Comparison of ENCODE assay signal across 18 mouse cellular contexts in the genomic region with DNA sequence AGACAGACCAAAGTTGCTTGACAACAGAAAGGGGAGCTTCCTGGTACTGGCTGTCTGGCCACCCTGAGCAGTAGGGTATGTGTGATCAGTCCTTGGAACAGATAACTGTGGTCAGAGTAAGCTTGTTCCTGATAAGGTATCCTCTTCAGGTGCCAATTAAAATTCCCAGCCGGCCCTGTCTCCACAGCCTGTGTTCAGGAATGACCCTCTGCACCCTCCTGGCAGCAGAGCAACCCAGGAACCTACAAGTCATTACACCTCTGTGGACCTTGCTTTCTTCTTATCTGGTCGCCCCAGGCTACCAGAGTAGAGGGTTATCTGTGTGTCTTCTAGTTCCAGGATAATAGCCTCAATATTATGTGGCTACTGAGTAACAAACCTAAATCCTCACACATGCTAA. TPM values are rescaled to one million over a fixed set of nuclear protein-coding genes. Genes with fewer than 3 reads are reported as not detected.
DNase-seq lines count a peak whose midpoint lies in the region; ATAC-seq and TF ChIP-seq lines count a peak whose summit lies in the region.
"Had no signal": no experiment of that assay in that cellular context is flagged by ENCODE, and none has a peak within 500 bp of the region (broad histone marks: within the 10 kb centered on the region; RNA-seq: fewer than 3 reads in every experiment).

No protein-coding gene starts in this region.

- DNase-seq in kidney, adult 9 months, result peak; percentile 51
- no peak for DNase-seq in kidney, postnatal 4 days
- peak; percentile 31 for DNase-seq in c-Kit-positive CD71-positive TER-119-positive erythroid progenitor cells, embryonic 14.5 days (ENCODE audit: low spot score)
- no peak for DNase-seq in liver, embryonic 11.5 days (ENCODE audit: low spot score)
- no peak for DNase-seq in liver, postnatal 0 days
- no peak for DNase-seq in cerebellum, adult 2 months
- DNase-seq in embryo, embryonic 10.5 days (ENCODE audit: low spot score), result no peak
- no peak for DNase-seq in forebrain, postnatal 0 days
- DNase-seq: adrenal gland, adult 2 months; cerebellum, adult 9-10 months; lung, postnatal 4 days had no signal

- TF ChIP-seq POLR2A in cerebellum, adult 2 months (IDR thresholded peaks at IDR 0.05; ENCODE audit: borderline replicate concordance, insufficient read depth, low read length), result no peak

- ATAC-seq in liver, embryonic 11.5 days (replicated peaks; ENCODE audit: low FRiP score), result peak; percentile 81
- ATAC-seq in liver, postnatal 0 days, result 0 out of 2 replicates have a peak, but pooled peaks have one; percentile 29
- ATAC-seq in forebrain, postnatal 0 days, result no peak
- ATAC-seq: Patski had no signal

- no peak overlapping the region for H3K4me2 ChIP-seq in liver, embryonic 11.5 days
- H3K4me2 ChIP-seq in liver, postnatal 0 days (ENCODE audit: low read depth, low read length), result no peak overlapping the region
- no peak overlapping the region for H3K4me2 ChIP-seq in forebrain, postnatal 0 days (ENCODE audit: low read depth)
- H3K4me2 ChIP-seq: hindbrain, embryonic 12.5 days; kidney, embryonic 15.5 days had no signal

- TF ChIP-seq EP300 in liver, postnatal 0 days (IDR thresholded peaks at IDR 0.05; ENCODE audit: low read depth), result no peak

- no peaks in the 10 kb centered on the region for H3K27me3 ChIP-seq in liver, embryonic 11.5 days (replicated peaks; ENCODE audit: control insufficient read depth, insufficient read depth, low read length)
- H3K27me3 ChIP-seq in liver, postnatal 0 days (ENCODE audit: insufficient read depth, low read length), result no peaks in the 10 kb centered on the region
- no peaks in the 10 kb centered on the region for H3K27me3 ChIP-seq in cerebellum, adult 2 months (ENCODE audit: control insufficient read depth, insufficient read depth, low read length)
- H3K27me3 ChIP-seq in forebrain, postnatal 0 days (ENCODE audit: insufficient read depth, low read length), result no peaks in the 10 kb centered on the region
- H3K27me3 ChIP-seq: hindbrain, embryonic 12.5 days; kidney, embryonic 15.5 days; Patski had no signal

- H3K4me3 ChIP-seq in liver, embryonic 11.5 days (ENCODE audit: low read depth, low read length), result no peak overlapping the region
- H3K4me3 ChIP-seq in liver, postnatal 0 days (ENCODE audit: low read depth, low read length), result no peak overlapping the region
- H3K4me3 ChIP-seq in cerebellum, adult 2 months (replicated peaks; ENCODE audit: insufficient read depth, low read depth, low read length), result no peak overlapping the region
- no peak overlapping the region for H3K4me3 ChIP-seq in forebrain, postnatal 0 days (ENCODE audit: low read depth, low read length)
- H3K4me3 ChIP-seq: embryonic facial prominence, embryonic 10.5 days; heart, embryonic 10.5 days; hindbrain, embryonic 12.5 days; kidney, embryonic 15.5 days; left cerebral cortex, adult 2 months; midbrain, embryonic 10.5 days had no signal

- no peak for TF ChIP-seq CTCF in liver, postnatal 0 days (IDR thresholded peaks at IDR 0.05; ENCODE audit: low read depth)
- no peak for TF ChIP-seq CTCF in cerebellum, adult 2 months (IDR thresholded peaks at IDR 0.05; ENCODE audit: borderline replicate concordance, insufficient read depth, low read depth, low read length)
- TF ChIP-seq CTCF in forebrain, postnatal 0 days (IDR thresholded peaks at IDR 0.05; ENCODE audit: low read depth), result no peak

- peaks cover 9% of the 10 kb centered on the region; the same call in 1 of the 2 replicates for H3K36me3 ChIP-seq in liver, embryonic 11.5 days (ENCODE audit: control insufficient read depth, insufficient read depth, low read length)
- H3K36me3 ChIP-seq in liver, postnatal 0 days (replicated peaks; ENCODE audit: insufficient read depth, low read length), result peaks cover 41% of the 10 kb centered on the region
- H3K36me3 ChIP-seq in forebrain, postnatal 0 days (ENCODE audit: insufficient read depth), result peaks cover 75% of the 10 kb centered on the region

- no peak overlapping the region for H3K27ac ChIP-seq in liver, embryonic 11.5 days (ENCODE audit: low read depth, low read length)
- no peak overlapping the region for H3K27ac ChIP-seq in liver, postnatal 0 days (ENCODE audit: low read depth)
- no peak overlapping the region for H3K27ac ChIP-seq in cerebellum, adult 2 months (ENCODE audit: insufficient read depth, low read length)
- H3K27ac ChIP-seq in forebrain, postnatal 0 days (ENCODE audit: low read depth, low read length), result no peak overlapping the region
- H3K27ac ChIP-seq: embryonic facial prominence, embryonic 10.5 days; heart, embryonic 10.5 days; hindbrain, embryonic 12.5 days; kidney, embryonic 15.5 days; left cerebral cortex, adult 2 months; midbrain, embryonic 10.5 days had no signal

- peaks cover 5% of the 10 kb centered on the region; the same call in 1 of the 2 replicates for H3K4me1 ChIP-seq in liver, embryonic 11.5 days (replicated peaks; ENCODE audit: control insufficient read depth, insufficient read depth, low read length)
- peaks cover 8% of the 10 kb centered on the region; the same call in 1 of the 2 replicates for H3K4me1 ChIP-seq in liver, postnatal 0 days (ENCODE audit: insufficient read depth)
- H3K4me1 ChIP-seq in cerebellum, adult 2 months (ENCODE audit: control insufficient read depth, insufficient read depth, low read length), result peaks cover 14% of the 10 kb centered on the region
- H3K4me1 ChIP-seq in forebrain, postnatal 0 days (ENCODE audit: insufficient read depth), result no peaks in the 10 kb centered on the region
- H3K4me1 ChIP-seq: embryonic facial prominence, embryonic 10.5 days; hindbrain, embryonic 12.5 days; kidney, embryonic 15.5 days; midbrain, embryonic 10.5 days had no signal

- WGBS in liver, embryonic 11.5 days, result 39% methylated on average over 2 of the region's 2 CpGs
- WGBS in liver, postnatal 0 days (ENCODE audit: insufficient replicate concordance), result 48% methylated on average over 2 of the region's 2 CpGs
- WGBS in cerebellum, adult 2 months, result 88% methylated on average over 2 of the region's 2 CpGs
- 83% methylated on average over 2 of the region's 2 CpGs for WGBS in forebrain, postnatal 0 days

- no peaks in the 10 kb centered on the region for H3K9me3 ChIP-seq in liver, embryonic 11.5 days (ENCODE audit: control insufficient read depth, low read length)
- H3K9me3 ChIP-seq in liver, postnatal 0 days (ENCODE audit: low read length), result no peaks in the 10 kb centered on the region
- H3K9me3 ChIP-seq in forebrain, postnatal 0 days (ENCODE audit: low read length), result no peaks in the 10 kb centered on the region
- H3K9me3 ChIP-seq: embryonic facial prominence, embryonic 10.5 days; heart, embryonic 10.5 days; hindbrain, embryonic 12.5 days; kidney, embryonic 15.5 days; midbrain, embryonic 10.5 days had no signal

- H3K9ac ChIP-seq in liver, embryonic 11.5 days (ENCODE audit: low read depth, low read length), result no peak overlapping the region
- H3K9ac ChIP-seq in liver, postnatal 0 days (replicated peaks), result no peak overlapping the region
- H3K9ac ChIP-seq in forebrain, postnatal 0 days, result no peak overlapping the region
- H3K9ac ChIP-seq: hindbrain, embryonic 12.5 days; kidney, embryonic 15.5 days had no signal

RNA-seq across cellular contexts. Expression of gene Tfcp2l1, which starts 32.4 kb away (rescaled TPM):
- polyA plus RNA-seq in liver, embryonic 11.5 days (2014; fragmentation: Nextera tagmentation; extraction: Ambion mirVana), result 0.40 and 0.60 TPM in 2 replicates
- 0.62 and 0.96 TPM in 2 replicates for polyA plus RNA-seq in liver, postnatal 0 days (2015; fragmentation: Nextera tagmentation; extraction: Ambion mirVana)
- polyA plus RNA-seq in cerebellum, adult 2 months (2012; rRNA removed), result 0.08 and 0.19 TPM in 2 replicates
- total RNA-seq in forebrain, postnatal 0 days (2014; rRNA removed), result 2.0 and 7.7 TPM in 2 replicates
- polyA plus RNA-seq in forebrain, postnatal 0 days (2015; fragmentation: Nextera tagmentation; extraction: Ambion mirVana), result 0.75 and 0.79 TPM in 2 replicates

Comparison
In these comparisons a context has a peak if more than half of its experiments do, and no peak if none do; other contexts are left out.
1. DNase-seq: peak in kidney, adult 9 months (single experiment) and c-Kit-positive CD71-positive TER-119-positive erythroid progenitor cells, embryonic 14.5 days (single experiment); none in kidney, postnatal 4 days (0 of 2), liver, embryonic 11.5 days (single experiment), liver, postnatal 0 days (single experiment), cerebellum, adult 2 months (0 of 2), embryo, embryonic 10.5 days (single experiment) and forebrain, postnatal 0 days (single experiment).